Mouse (Mus musculus): ENCODE measurements at regions not wholly inside any gene's neighbourhood (a gene's known extent, or its start where the extent isn't known, plus 50 kb on each side); places are given as distances from the start of the nearest gene placed in this dataset.

DNA sequence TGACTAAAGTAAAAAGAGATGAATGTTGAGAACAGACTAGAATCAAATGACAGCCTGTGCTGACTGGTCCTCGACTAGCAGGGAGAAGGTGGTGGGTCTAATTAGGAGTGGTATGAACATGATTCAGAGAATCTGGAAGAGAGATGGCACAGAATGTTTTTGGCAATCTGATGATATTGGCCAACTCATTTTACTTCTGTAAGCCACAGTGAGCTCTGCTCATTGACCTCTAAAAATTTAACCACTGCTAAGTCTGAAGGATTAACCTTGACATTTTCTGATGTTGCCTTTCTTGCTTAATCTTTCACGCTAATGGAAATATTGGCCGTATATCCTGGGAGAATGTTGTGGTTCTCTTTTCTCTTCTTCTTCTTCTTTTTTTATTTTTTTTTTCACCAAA is 1041.6 kb upstream of the Got2 start:
- no peak for DNase-seq (ENCODE audit: extremely low spot score in 1 of 2, low spot score in 1 of 2)

- DNase-seq (ENCODE audit: extremely low spot score in 1 of 2, low spot score in 1 of 2) = peak in 1 of 2 experiments; percentile 22
Measured at GRCm38 (mm10) chr8:96880956-96881355, 992.6 kb upstream of the Got2 start.

DNA sequence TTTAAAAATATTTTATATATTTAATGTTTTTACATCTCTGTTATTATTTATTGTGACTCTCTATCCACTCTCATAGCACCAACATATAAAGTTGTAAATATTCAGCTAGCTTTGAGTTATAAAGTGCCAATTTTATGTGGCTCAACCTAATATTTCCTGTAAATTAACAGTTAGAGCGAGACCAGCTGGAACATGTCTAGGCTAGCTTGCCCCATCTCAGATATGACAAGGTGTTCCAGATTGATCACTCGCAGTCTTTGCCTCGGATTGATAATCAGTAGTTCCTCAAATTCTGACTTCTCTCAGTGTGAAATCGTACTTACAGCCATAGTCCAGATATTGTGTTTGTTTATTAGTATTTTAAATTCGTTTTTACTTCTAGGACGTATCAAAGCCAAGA is 990.4 kb upstream of the Got2 start:
- DNase-seq (ENCODE audit: extremely low spot score in 1 of 2, low spot score in 1 of 2) = no peak

DNA sequence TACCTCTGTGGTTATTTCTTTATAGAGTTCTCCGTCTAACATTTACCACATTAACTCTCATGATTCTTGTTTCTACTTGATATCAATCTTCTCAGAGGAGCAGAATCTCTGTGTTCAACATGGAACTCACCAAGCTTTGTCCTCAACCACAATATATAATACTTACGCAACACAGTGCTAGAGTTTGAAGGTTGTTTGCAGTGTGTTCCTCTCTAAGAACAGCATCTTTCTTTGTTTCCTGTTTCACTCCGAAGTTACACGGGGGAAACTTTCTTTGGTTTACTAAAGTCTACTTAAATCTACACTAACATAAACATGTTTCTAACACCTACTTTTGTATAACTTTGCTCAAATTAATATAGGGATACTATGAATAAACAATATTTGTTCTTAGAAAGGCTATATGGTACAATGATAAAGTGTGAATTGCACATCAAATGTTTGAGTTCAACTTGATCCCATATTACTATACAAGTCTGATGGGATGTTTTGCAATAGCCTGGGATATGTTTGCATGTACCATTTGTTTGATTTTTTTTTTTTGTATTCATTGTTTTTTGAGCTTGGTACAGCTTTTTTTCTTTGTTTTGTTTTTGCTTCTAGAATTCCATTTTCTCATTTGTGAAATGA is 985.2 kb upstream of the Got2 start:
- DNase-seq (ENCODE audit: extremely low spot score in 1 of 2, low spot score in 1 of 2) = no peak

GRCm38 (mm10) chr8:96868178-96869080 is 980.1 kb upstream of the Got2 start:
- no peak for DNase-seq (ENCODE audit: extremely low spot score in 1 of 2, low spot score in 1 of 2)

- peak in 1 of 2 experiments; percentile 2 for DNase-seq (ENCODE audit: extremely low spot score in 1 of 2, low spot score in 1 of 2)
Measured at GRCm38 (mm10) chr8:96864606-96865005, 976.3 kb upstream of the Got2 start.

DNA sequence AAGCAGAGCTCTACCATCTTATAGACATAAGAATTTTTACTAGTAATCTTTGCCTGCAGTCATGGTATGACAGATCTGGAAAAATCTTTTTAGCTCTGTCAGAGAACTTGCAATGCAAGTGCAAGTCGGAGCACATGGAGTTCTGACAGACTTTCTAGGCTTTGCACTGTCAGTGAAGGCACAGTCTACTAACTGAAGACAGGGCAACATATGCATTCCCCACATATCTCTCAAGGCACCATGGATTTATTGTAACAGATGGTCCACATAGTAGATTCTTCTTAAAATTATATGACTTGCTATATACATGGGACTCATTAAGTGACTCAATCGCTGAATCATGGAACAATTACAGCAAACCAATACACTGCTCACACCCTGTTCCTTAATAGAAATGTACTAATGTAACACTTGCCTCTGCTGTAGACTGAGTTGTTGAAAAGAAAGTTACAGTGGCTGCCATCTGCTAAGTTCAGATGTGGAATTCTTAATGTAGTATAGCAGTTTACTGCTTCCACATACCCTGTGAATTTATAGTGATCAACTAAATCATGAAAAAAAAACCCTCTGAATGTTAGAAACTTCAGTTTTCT is 972.6 kb upstream of the Got2 start:
- peak; percentile 15 for DNase-seq (ENCODE audit: extremely low spot score in 1 of 2, low spot score in 1 of 2)

GRCm38 (mm10) chr8:96843566-96843965 is 955.2 kb upstream of the Got2 start:
- DNase-seq (ENCODE audit: extremely low spot score in 1 of 2, low spot score in 1 of 2) = no peak

DNA sequence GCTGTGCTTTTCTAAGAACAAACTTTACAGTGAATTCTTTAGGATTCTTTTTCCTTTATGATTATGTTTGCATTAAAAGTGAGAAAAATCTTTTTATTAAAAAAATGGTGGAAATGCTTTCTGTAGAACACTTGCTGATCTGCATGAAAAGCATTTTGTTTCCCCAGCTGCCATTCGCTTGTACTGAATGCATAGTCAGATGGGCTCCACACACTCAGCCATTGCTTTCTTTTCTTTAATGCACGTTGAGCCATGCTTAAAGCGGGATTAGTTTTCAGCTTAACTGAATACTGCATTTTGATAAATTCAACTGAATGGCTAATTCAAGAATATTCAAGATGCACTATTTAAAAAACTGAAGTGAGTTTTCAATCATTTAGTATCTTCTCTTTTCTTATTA is 947.2 kb upstream of the Got2 start:
- DNase-seq (ENCODE audit: extremely low spot score in 1 of 2, low spot score in 1 of 2) = no peak

GRCm38 (mm10) chr8:96834673-96835072 is 946.3 kb upstream of the Got2 start:
- no peak for DNase-seq (ENCODE audit: extremely low spot score in 1 of 2, low spot score in 1 of 2)

- no peak for DNase-seq (ENCODE audit: extremely low spot score in 1 of 2, low spot score in 1 of 2)
Measured at GRCm38 (mm10) chr8:96829253-96829652, 940.9 kb upstream of the Got2 start.

GRCm38 (mm10) chr8:96810550-96810949 is 922.2 kb upstream of the Got2 start:
- DNase-seq (ENCODE audit: extremely low spot score in 1 of 2, low spot score in 1 of 2) = peak in 1 of 2 experiments; percentile 1
